Mouse (Mus musculus): ENCODE results near the gene Lcn11. TPM values are rescaled to one million over a fixed set of nuclear protein-coding genes. Genes with fewer than 3 reads are reported as not detected.

The Lcn11 gene
- total and polyA plus RNA-seq, 3 experiments, result not detected

- Histone ChIP-seq H3K4me3 (ENCODE audit: control insufficient read depth in 1 of 2, insufficient read depth in 1 of 2, low read depth in 2 of 2, low read length in 2 of 2) (no peak overlapping the region), H3K27ac (ENCODE audit: control insufficient read depth, low read depth, low read length) (no peak overlapping the region), H3K9me3 (replicated peaks; ENCODE audit: insufficient read depth, low read length) (no peaks in the 10 kb centered on the region), H3K4me1 (ENCODE audit: control insufficient read depth in 1 of 2, insufficient read depth in 2 of 2, low read length in 2 of 2) (no peaks in the 10 kb centered on the region), H3K27me3 (ENCODE audit: control insufficient read depth in 1 of 2, insufficient read depth in 2 of 2, low read length in 2 of 2) (no peaks in the 10 kb centered on the region; a peak in 1 of 4 replicates), H3K79me2 (ENCODE audit: control insufficient read depth, insufficient read depth, low read length, poor library complexity) (no peaks in the 10 kb centered on the region), H3K9ac (ENCODE audit: control insufficient read depth, low read depth, low read length, poor library complexity, severe bottlenecking) (no peak overlapping the region), H3K36me3 (ENCODE audit: control insufficient read depth in 1 of 2, insufficient read depth in 2 of 2, low read length in 2 of 2) (no peaks in the 10 kb centered on the region)
- DNase-seq (ENCODE audit: low read depth, low spot score), result no peak
- TF ChIP-seq ZC3H11A (IDR thresholded peaks at IDR 0.05; ENCODE audit: low read depth, low read length), result no peak
- no peak for TF ChIP-seq ZNF384 (IDR thresholded peaks at IDR 0.05; ENCODE audit: low read depth, low read length)
- no peak for TF ChIP-seq MAX (IDR thresholded peaks at IDR 0.05; ENCODE audit: low read length)
- TF ChIP-seq POLR2AphosphoS2 (IDR thresholded peaks at IDR 0.05; ENCODE audit: low read length), result no peak
- no peak for TF ChIP-seq HCFC1 (IDR thresholded peaks at IDR 0.05; ENCODE audit: low read depth, low read length)
- TF ChIP-seq ZKSCAN1 (IDR thresholded peaks at IDR 0.05; ENCODE audit: low read depth, low read length), result no peak
- no peak for TF ChIP-seq POLR2AphosphoS5 (IDR thresholded peaks at IDR 0.05; ENCODE audit: borderline replicate concordance, low read depth, low read length)
Observed at GRCm38 (mm10) chr2:25758064-25758625, 18.7 kb upstream of the Lcn11 start.

- TF ChIP-seq ZKSCAN1 (IDR thresholded peaks at IDR 0.05; ENCODE audit: low read depth, low read length), result no peak
- TF ChIP-seq CTCF (IDR thresholded peaks at IDR 0.05 in 2 of 3, conservative IDR thresholded peaks at IDR 0.05 in 1 of 3; ENCODE audit: control insufficient read depth in 1 of 3, insufficient read depth in 1 of 3, low read depth in 2 of 3, low read length in 3 of 3, poor library complexity in 1 of 3, severe bottlenecking in 1 of 3), result no peak
- TF ChIP-seq JUND (IDR thresholded peaks at IDR 0.05; ENCODE audit: low read depth, low read length), result no peak
- no peak for TF ChIP-seq SIN3A (IDR thresholded peaks at IDR 0.05; ENCODE audit: low read length)
- TF ChIP-seq CHD2 (IDR thresholded peaks at IDR 0.05; ENCODE audit: low read length), result no peak
- no peak for TF ChIP-seq MEF2A (IDR thresholded peaks at IDR 0.05; ENCODE audit: extremely low read depth, insufficient replicate concordance, low read depth, low read length, poor library complexity, severe bottlenecking)
- no peak for TF ChIP-seq POLR2AphosphoS2 (IDR thresholded peaks at IDR 0.05; ENCODE audit: low read length)
- no peak for TF ChIP-seq POLR2A (IDR thresholded peaks at IDR 0.05; ENCODE audit: control insufficient read depth in 1 of 2, insufficient read depth in 1 of 2, low read depth in 1 of 2, low read length in 2 of 2, poor library complexity in 1 of 2)
- no peak for TF ChIP-seq MXI1 (IDR thresholded peaks at IDR 0.05; ENCODE audit: low read depth, low read length)
- TF ChIP-seq CHD1 (IDR thresholded peaks at IDR 0.05; ENCODE audit: low read depth, low read length), result no peak
- TF ChIP-seq NRF1 (IDR thresholded peaks at IDR 0.05; ENCODE audit: insufficient read depth, low read depth, low read length, poor library complexity, severe bottlenecking), result no peak
- Histone ChIP-seq H3K4me3 (ENCODE audit: control insufficient read depth in 1 of 2, insufficient read depth in 1 of 2, low read depth in 2 of 2, low read length in 2 of 2) (no peak within 1 kb of the TSS), H3K79me2 (ENCODE audit: control insufficient read depth, insufficient read depth, low read length, poor library complexity) (no peaks in the 10 kb centered on the region), H3K9me3 (replicated peaks; ENCODE audit: insufficient read depth, low read length) (no peaks in the 10 kb centered on the region), H3K27me3 (ENCODE audit: control insufficient read depth in 1 of 2, insufficient read depth in 2 of 2, low read length in 2 of 2) (peaks cover 0 to 4% of the 10 kb centered on the region in 2 experiments; a peak in 1 of 4 replicates), H3K4me1 (ENCODE audit: control insufficient read depth in 1 of 2, insufficient read depth in 2 of 2, low read length in 2 of 2) (no peaks in the 10 kb centered on the region), H3K36me3 (ENCODE audit: control insufficient read depth in 1 of 2, insufficient read depth in 2 of 2, low read length in 2 of 2) (no peaks in the 10 kb centered on the region), H3K9ac (ENCODE audit: control insufficient read depth, low read depth, low read length, poor library complexity, severe bottlenecking) (no peak within 1 kb of the TSS), H3K27ac (ENCODE audit: control insufficient read depth, low read depth, low read length) (no peak within 1 kb of the TSS)
- no peak for DNase-seq (ENCODE audit: low read depth, low spot score)
Observed at GRCm38 (mm10) chr2:25765269-25765668, 11.5 kb upstream of the Lcn11 start, which contains the start of gene Lcn3. Gene Lcn3, plus strand, starts transcription at chr2:25765569.

All from MEL (cell line).